Mouse (Mus musculus) liver, postnatal 0 days (tissue): Measurements from ENCODE around the gene Prickle2.

ENCODE experiments used
- CTCF ChIP-seq: sonication (generic); IDR thresholded peaks from 2 replicates; pipeline ENCODE4 v1.5.1; 2016; ENCODE audit warnings: antibody characterized with exemption, low read depth
- EP300 ChIP-seq: IDR thresholded peaks from 2 replicates; pipeline ENCODE4 v1.6.1; 2016; ENCODE audit warnings: antibody characterized with exemption, low read depth, mild to moderate bottlenecking

DNA sequence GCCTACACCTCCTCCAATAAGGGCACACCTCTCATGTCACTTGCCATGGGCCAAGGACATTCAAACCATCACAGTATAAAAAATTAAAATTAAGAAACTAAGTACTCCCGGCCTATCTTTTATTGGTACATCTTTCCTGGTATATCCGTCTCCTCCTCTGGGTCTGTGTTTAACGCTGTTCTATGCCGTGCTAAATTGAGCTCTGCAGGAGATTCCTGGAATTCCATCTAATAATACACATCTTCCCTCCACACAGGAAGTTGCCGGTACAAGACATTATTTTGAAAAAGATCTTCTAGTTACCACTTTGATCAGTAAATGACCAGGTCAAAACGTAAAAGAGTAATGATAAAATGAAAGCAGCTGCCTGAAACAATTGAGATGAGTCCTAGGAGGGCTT, 207.4 kb downstream of the Prickle2 start:
- TF ChIP-seq CTCF = no peak
- TF ChIP-seq EP300 = no peak
